Mouse (Mus musculus): ENCODE measurements around the gene Mllt3. TPM values are rescaled to one million over a fixed set of nuclear protein-coding genes. Genes with fewer than 3 reads are reported as not detected.

Mllt3 gene
- polyA plus RNA-seq, 1 experiment from 2014 or later = 62.3 TPM

DNA sequence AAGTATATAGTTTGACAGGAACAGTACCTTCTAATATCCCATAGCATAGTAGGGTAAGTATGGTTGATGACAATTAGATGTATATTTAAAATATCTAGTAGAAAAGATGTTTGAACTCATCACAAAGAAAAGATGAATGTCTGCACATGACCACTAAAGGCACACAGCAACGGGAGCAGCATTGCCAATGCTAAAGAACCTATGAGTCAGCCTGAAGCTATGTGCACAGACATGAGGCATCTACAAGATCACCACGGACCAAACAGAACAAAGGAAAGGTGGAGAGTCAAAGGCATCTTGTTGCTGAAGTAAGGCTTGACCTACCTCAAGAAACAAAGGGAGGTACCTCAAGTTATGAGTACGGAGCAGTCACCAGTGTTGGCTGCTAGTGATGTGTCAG lies 212.3 kb downstream of the Mllt3 start:
- Histone ChIP-seq H3K27me3 (ENCODE audit: control insufficient read depth, insufficient read depth, low read length) (no peaks in the 10 kb centered on the region), H3K4me3 (ENCODE audit: low read depth, low read length) (no peak overlapping the region), H3K4me1 (ENCODE audit: control insufficient read depth, insufficient read depth, low read length) (no peaks in the 10 kb centered on the region), H3K36me3 (ENCODE audit: control insufficient read depth, insufficient read depth, low read length) (0 out of 2 replicates have a peak, but pooled peaks cover 3% of the 10 kb centered on the region), H3K9ac (ENCODE audit: low read length) (no peak overlapping the region), H3K4me2 (no peak overlapping the region), H3K27ac (ENCODE audit: low read depth, low read length) (no peak overlapping the region), H3K9me3 (ENCODE audit: control insufficient read depth, low read length) (no peaks in the 10 kb centered on the region)
- 93% methylated on average over 3 of the region's 3 CpGs for WGBS
- ATAC-seq (ENCODE audit: low FRiP score) (no peak), DNase-seq (ENCODE audit: low spot score, missing footprints) (no peak)

DNA sequence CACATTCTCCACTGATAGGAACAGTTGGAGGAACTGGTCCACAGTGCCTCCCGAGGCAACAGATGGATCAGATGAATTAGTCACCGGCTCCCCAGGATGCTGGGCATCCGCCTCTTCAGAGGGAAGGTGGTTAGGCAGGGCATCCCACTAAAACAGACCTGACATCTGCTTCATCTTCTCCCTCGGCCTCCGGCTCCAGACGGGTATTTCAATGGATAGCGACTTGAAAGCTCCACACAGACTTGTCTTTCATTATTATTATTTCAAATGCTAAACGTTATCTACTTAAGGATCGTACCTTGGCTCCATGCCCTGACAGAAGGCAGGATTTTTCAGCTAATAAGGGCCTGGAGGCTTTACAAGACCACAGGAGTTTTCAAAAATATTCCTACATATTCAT lies 214.0 kb downstream of the Mllt3 start:
- H3K4me3 ChIP-seq (ENCODE audit: low read depth, low read length) = no peak overlapping the region
- 0 out of 2 replicates have a peak, but pooled peaks cover 3% of the 10 kb centered on the region for H3K36me3 ChIP-seq (ENCODE audit: control insufficient read depth, insufficient read depth, low read length)
- H3K9me3 ChIP-seq (ENCODE audit: control insufficient read depth, low read length) = no peaks in the 10 kb centered on the region
- H3K27ac ChIP-seq (ENCODE audit: low read depth, low read length) = no peak overlapping the region
- DNase-seq (ENCODE audit: low spot score, missing footprints) = no peak
- no peaks in the 10 kb centered on the region for H3K27me3 ChIP-seq (ENCODE audit: control insufficient read depth, insufficient read depth, low read length)
- H3K4me2 ChIP-seq = no peak overlapping the region
- ATAC-seq (ENCODE audit: low FRiP score) = no peak
- WGBS = 75% methylated on average over 9 of the region's 9 CpGs
- H3K9ac ChIP-seq (ENCODE audit: low read length) = no peak overlapping the region
- H3K4me1 ChIP-seq (ENCODE audit: control insufficient read depth, insufficient read depth, low read length) = no peaks in the 10 kb centered on the region

DNA sequence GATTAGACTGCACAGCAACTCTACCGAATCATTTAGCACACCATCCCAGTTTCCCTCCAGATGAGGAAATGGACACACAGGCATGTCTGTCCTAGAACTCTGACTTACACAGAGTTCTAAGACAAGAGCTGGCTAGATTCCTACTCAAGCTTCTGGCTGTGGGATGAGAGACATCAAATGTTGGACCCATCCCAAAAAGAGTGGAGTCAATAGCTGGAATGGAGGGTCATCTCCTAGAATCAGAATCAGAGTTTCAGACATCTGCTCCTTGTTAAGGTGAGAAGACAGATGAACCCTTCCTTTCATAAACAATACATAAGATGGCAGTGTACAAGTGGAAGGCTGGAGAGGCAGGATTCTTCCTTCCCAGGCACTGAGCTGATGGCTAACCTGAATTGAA lies 214.9 kb downstream of the Mllt3 start:
- H3K36me3 ChIP-seq (ENCODE audit: control insufficient read depth, insufficient read depth, low read length) = 0 out of 2 replicates have a peak, but pooled peaks cover 3% of the 10 kb centered on the region
- no peaks in the 10 kb centered on the region for H3K4me1 ChIP-seq (ENCODE audit: control insufficient read depth, insufficient read depth, low read length)
- 98% methylated on average over 1 of the region's 1 CpGs for WGBS
- H3K9ac ChIP-seq (ENCODE audit: low read length) = no peak overlapping the region
- H3K4me3 ChIP-seq (ENCODE audit: low read depth, low read length) = no peak overlapping the region
- DNase-seq (ENCODE audit: low spot score, missing footprints) (no peak), ATAC-seq (ENCODE audit: low FRiP score) (no peak)
- H3K9me3 ChIP-seq (ENCODE audit: control insufficient read depth, low read length) = no peaks in the 10 kb centered on the region
- no peak overlapping the region for H3K4me2 ChIP-seq
- no peak overlapping the region for H3K27ac ChIP-seq (ENCODE audit: low read depth, low read length)
- no peaks in the 10 kb centered on the region for H3K27me3 ChIP-seq (ENCODE audit: control insufficient read depth, insufficient read depth, low read length)

- H3K36me3 ChIP-seq (ENCODE audit: control insufficient read depth, insufficient read depth, low read length) = no peaks in the 10 kb centered on the region
- H3K9me3 ChIP-seq (ENCODE audit: control insufficient read depth, low read length) = no peaks in the 10 kb centered on the region
- no peaks in the 10 kb centered on the region for H3K27me3 ChIP-seq (ENCODE audit: control insufficient read depth, insufficient read depth, low read length)
- no peak overlapping the region for H3K4me3 ChIP-seq (ENCODE audit: low read depth, low read length)
- WGBS = 94% methylated on average over 7 of the region's 7 CpGs
- no peak overlapping the region for H3K4me2 ChIP-seq
- no peak for DNase-seq (ENCODE audit: low spot score, missing footprints)
- no peak overlapping the region for H3K27ac ChIP-seq (ENCODE audit: low read depth, low read length)
- H3K4me1 ChIP-seq (ENCODE audit: control insufficient read depth, insufficient read depth, low read length) = no peaks in the 10 kb centered on the region
- no peak for ATAC-seq (ENCODE audit: low FRiP score)
- no peak overlapping the region for H3K9ac ChIP-seq (ENCODE audit: low read length)
Observed at GRCm38 (mm10) chr4:87815465-87816108, 217.6 kb downstream of the Mllt3 start.

- Histone ChIP-seq H3K4me1 (ENCODE audit: control insufficient read depth, insufficient read depth, low read length) (no peaks in the 10 kb centered on the region), H3K4me2 (no peak overlapping the region), H3K36me3 (ENCODE audit: control insufficient read depth, insufficient read depth, low read length) (no peaks in the 10 kb centered on the region), H3K27ac (ENCODE audit: low read depth, low read length) (no peak overlapping the region), H3K27me3 (ENCODE audit: control insufficient read depth, insufficient read depth, low read length) (no peaks in the 10 kb centered on the region), H3K9ac (ENCODE audit: low read length) (no peak overlapping the region), H3K4me3 (ENCODE audit: low read depth, low read length) (no peak overlapping the region), H3K9me3 (ENCODE audit: control insufficient read depth, low read length) (no peaks in the 10 kb centered on the region)
- no peak for DNase-seq (ENCODE audit: low spot score, missing footprints)
- ATAC-seq (ENCODE audit: low FRiP score) = no peak
- 86% methylated on average over 2 of the region's 2 CpGs for WGBS
Observed at GRCm38 (mm10) chr4:87811899-87812298, 221.3 kb downstream of the Mllt3 start.

DNA sequence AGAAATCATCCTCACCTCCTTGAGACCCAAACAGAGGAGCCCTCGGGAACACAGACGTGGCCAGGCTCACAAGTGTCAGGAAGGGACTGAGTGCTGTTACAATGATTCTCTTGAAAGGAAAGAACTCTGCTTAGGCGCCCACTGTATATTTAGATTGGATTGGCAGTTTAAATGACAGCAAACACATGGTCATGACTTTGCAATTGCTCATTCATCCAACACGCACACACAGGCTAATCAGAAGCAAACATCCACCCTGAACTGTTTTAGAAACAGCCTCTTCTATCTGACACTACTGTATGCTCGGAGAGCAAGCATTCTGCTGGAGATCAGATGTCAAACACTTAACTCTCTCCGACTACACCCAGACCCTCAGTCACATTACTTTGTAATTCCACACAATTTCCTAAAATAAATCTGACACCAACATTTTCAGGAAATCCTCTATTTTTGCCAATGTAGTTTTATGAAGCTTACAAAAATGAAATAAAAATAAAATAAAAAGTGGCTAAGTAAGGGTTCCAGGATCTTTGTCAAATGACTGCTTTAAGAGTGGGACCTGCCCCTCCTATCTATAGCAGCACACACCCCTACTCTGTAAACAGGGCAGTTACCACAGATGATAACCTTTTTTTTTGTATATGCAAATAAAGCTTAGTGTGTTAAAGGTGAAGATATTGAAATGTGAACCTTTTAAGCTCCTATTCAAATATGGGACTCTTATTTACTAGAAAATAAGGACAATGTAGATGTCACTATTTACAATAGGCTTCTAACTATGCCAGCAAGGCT lies 226.8 kb downstream of the Mllt3 start:
- Histone ChIP-seq H3K4me3 (ENCODE audit: low read depth, low read length) (no peak overlapping the region), H3K9ac (ENCODE audit: low read length) (no peak overlapping the region), H3K36me3 (ENCODE audit: control insufficient read depth, insufficient read depth, low read length) (no peaks in the 10 kb centered on the region), H3K9me3 (ENCODE audit: control insufficient read depth, low read length) (no peaks in the 10 kb centered on the region), H3K27ac (ENCODE audit: low read depth, low read length) (peak overlapping the region; percentile 40; the same call in 1 of the 2 replicates), H3K27me3 (ENCODE audit: control insufficient read depth, insufficient read depth, low read length) (no peaks in the 10 kb centered on the region), H3K4me2 (no peak overlapping the region), H3K4me1 (ENCODE audit: control insufficient read depth, insufficient read depth, low read length) (peaks cover 15% of the 10 kb centered on the region)
- ATAC-seq (ENCODE audit: low FRiP score) = peak; percentile 55; the same call in 1 of the 2 replicates
- no peak for DNase-seq (ENCODE audit: low spot score, missing footprints)
- 37% methylated on average over 6 of the region's 6 CpGs for WGBS

- ATAC-seq (ENCODE audit: low FRiP score) (no peak), DNase-seq (ENCODE audit: low spot score, missing footprints) (no peak)
- Histone ChIP-seq H3K36me3 (ENCODE audit: control insufficient read depth, insufficient read depth, low read length) (no peaks in the 10 kb centered on the region), H3K4me2 (no peak overlapping the region), H3K27ac (ENCODE audit: low read depth, low read length) (no peak overlapping the region), H3K27me3 (ENCODE audit: control insufficient read depth, insufficient read depth, low read length) (no peaks in the 10 kb centered on the region), H3K4me1 (ENCODE audit: control insufficient read depth, insufficient read depth, low read length) (peaks cover 15% of the 10 kb centered on the region), H3K9ac (ENCODE audit: low read length) (no peak overlapping the region), H3K9me3 (ENCODE audit: control insufficient read depth, low read length) (no peaks in the 10 kb centered on the region), H3K4me3 (ENCODE audit: low read depth, low read length) (no peak overlapping the region)
- WGBS = 45% methylated on average over 3 of the region's 3 CpGs
Observed at GRCm38 (mm10) chr4:87804576-87804975, 228.6 kb downstream of the Mllt3 start.

GRCm38 (mm10) chr4:87803313-87803712 lies 229.9 kb downstream of the Mllt3 start:
- Histone ChIP-seq H3K36me3 (ENCODE audit: control insufficient read depth, insufficient read depth, low read length) (no peaks in the 10 kb centered on the region), H3K4me3 (ENCODE audit: low read depth, low read length) (no peak overlapping the region), H3K4me2 (no peak overlapping the region), H3K9me3 (ENCODE audit: control insufficient read depth, low read length) (no peaks in the 10 kb centered on the region), H3K4me1 (ENCODE audit: control insufficient read depth, insufficient read depth, low read length) (peaks cover 15% of the 10 kb centered on the region), H3K9ac (ENCODE audit: low read length) (no peak overlapping the region), H3K27me3 (ENCODE audit: control insufficient read depth, insufficient read depth, low read length) (no peaks in the 10 kb centered on the region), H3K27ac (ENCODE audit: low read depth, low read length) (no peak overlapping the region)
- DNase-seq (ENCODE audit: low spot score, missing footprints) (no peak), ATAC-seq (ENCODE audit: low FRiP score) (no peak)
- WGBS = 80% methylated on average over 3 of the region's 3 CpGs

GRCm38 (mm10) chr4:87802140-87802539 lies 231.0 kb downstream of the Mllt3 start:
- peaks cover 15% of the 10 kb centered on the region for H3K4me1 ChIP-seq (ENCODE audit: control insufficient read depth, insufficient read depth, low read length)
- no peak overlapping the region for H3K4me3 ChIP-seq (ENCODE audit: low read depth, low read length)
- DNase-seq (ENCODE audit: low spot score, missing footprints) (no peak), ATAC-seq (ENCODE audit: low FRiP score) (peak; percentile 48; the same call in 1 of the 2 replicates)
- no peaks in the 10 kb centered on the region for H3K9me3 ChIP-seq (ENCODE audit: control insufficient read depth, low read length)
- H3K27ac ChIP-seq (ENCODE audit: low read depth, low read length) = no peak overlapping the region
- WGBS = 58% methylated on average over 4 of the region's 4 CpGs
- no peaks in the 10 kb centered on the region for H3K36me3 ChIP-seq (ENCODE audit: control insufficient read depth, insufficient read depth, low read length)
- H3K27me3 ChIP-seq (ENCODE audit: control insufficient read depth, insufficient read depth, low read length) = no peaks in the 10 kb centered on the region
- no peak overlapping the region for H3K9ac ChIP-seq (ENCODE audit: low read length)
- H3K4me2 ChIP-seq = no peak overlapping the region

Measured in midbrain, embryonic 11.5 days (tissue).